Mouse (Mus musculus): ENCODE results near the gene Als2. TPM values are rescaled to one million over a fixed set of nuclear protein-coding genes. Genes with fewer than 3 reads are reported as not detected.

Gene Als2
- 2.9 TPM for polyA plus RNA-seq (2015; fragmentation: Illumina TruSeq; extraction: RNeasy Lipid Tissue Mini Kit (QIAGEN cat#74804); ENCODE audit: insufficient read depth, low read depth, low replicate concordance)

GRCm38 (mm10) chr1:59236856-59237441, at the start of gene Als2:
TSS of gene Als2 (minus strand) at chr1:59237231.

GRCm38 (mm10) chr1:59256751-59257231, 19.8 kb upstream of the Als2 start, which contains the start of gene Cdk15:
TSS of gene Cdk15 (plus strand) at chr1:59256906.

GRCm38 (mm10) chr1:59163030-59163461, 74.0 kb downstream of the Als2 start, which contains the start of gene Mpp4:
TSS of gene Mpp4 (minus strand) at chr1:59163389.

GRCm38 (mm10) chr1:59119720-59120457, 117.1 kb downstream of the Als2 start, which contains the start of gene Tmem237:
TSS of gene Tmem237 (minus strand) at chr1:59120408.

Other genes starting within 250 kb of the Als2 start
- gene C2cd6, start 142.3 kb downstream of the Als2 start, polyA plus RNA-seq (2015; fragmentation: Illumina TruSeq; extraction: RNeasy Lipid Tissue Mini Kit (QIAGEN cat#74804); ENCODE audit: insufficient read depth, low read depth, low replicate concordance), result not detected
- gene Tmem237, start 116.8 kb downstream of the Als2 start, polyA plus RNA-seq (2015; fragmentation: Illumina TruSeq; extraction: RNeasy Lipid Tissue Mini Kit (QIAGEN cat#74804); ENCODE audit: insufficient read depth, low read depth, low replicate concordance), result 3.0 TPM
- gene Mpp4, start 73.8 kb downstream of the Als2 start, polyA plus RNA-seq (2015; fragmentation: Illumina TruSeq; extraction: RNeasy Lipid Tissue Mini Kit (QIAGEN cat#74804); ENCODE audit: insufficient read depth, low read depth, low replicate concordance), result not detected
- gene Cdk15, start 19.7 kb upstream of the Als2 start, polyA plus RNA-seq (2015; fragmentation: Illumina TruSeq; extraction: RNeasy Lipid Tissue Mini Kit (QIAGEN cat#74804); ENCODE audit: insufficient read depth, low read depth, low replicate concordance), result not detected
- 1.5 TPM for gene Fzd7, start 245.2 kb upstream of the Als2 start, polyA plus RNA-seq (2015; fragmentation: Illumina TruSeq; extraction: RNeasy Lipid Tissue Mini Kit (QIAGEN cat#74804); ENCODE audit: insufficient read depth, low read depth, low replicate concordance)